Mouse (Mus musculus): ENCODE results near the gene Slc26a1. TPM values are rescaled to one million over a fixed set of nuclear protein-coding genes. Genes with fewer than 3 reads are reported as not detected.

Gene Slc26a1
- polyA plus RNA-seq (2017; shearing (Covaris generic)), result under 1 TPM in 1 of 2 experiments, not detected in 1; 0.31 TPM

GRCm38 (mm10) chr5:108675251-108675816, at the start of gene Slc26a1:
Gene Slc26a1, minus strand, starts transcription at chr5:108675569.
- ATAC-seq, result no peak

- ATAC-seq, result no peak
Observed at GRCm38 (mm10) chr5:108724006-108724405, 48.6 kb upstream of the Slc26a1 start.

- no peak for ATAC-seq
Observed at GRCm38 (mm10) chr5:108719761-108720160, 44.4 kb upstream of the Slc26a1 start.

GRCm38 (mm10) chr5:108718051-108718450, 42.7 kb upstream of the Slc26a1 start:
- no peak for ATAC-seq

- ATAC-seq, result no peak
Observed at GRCm38 (mm10) chr5:108715974-108716373, 40.6 kb upstream of the Slc26a1 start.

GRCm38 (mm10) chr5:108714149-108714548, 38.8 kb upstream of the Slc26a1 start:
- ATAC-seq, result no peak

- no peak for ATAC-seq
Observed at GRCm38 (mm10) chr5:108713691-108714090, 38.3 kb upstream of the Slc26a1 start.

- no peak for ATAC-seq
Observed at GRCm38 (mm10) chr5:108713096-108713495, 37.7 kb upstream of the Slc26a1 start.

GRCm38 (mm10) chr5:108711968-108712367, 36.6 kb upstream of the Slc26a1 start:
- no peak for ATAC-seq

- no peak for ATAC-seq
Observed at GRCm38 (mm10) chr5:108708981-108709731, 33.8 kb upstream of the Slc26a1 start.

GRCm38 (mm10) chr5:108708419-108708818, 33.0 kb upstream of the Slc26a1 start:
- no peak for ATAC-seq

- ATAC-seq, result no peak
Observed at GRCm38 (mm10) chr5:108707758-108708157, 32.4 kb upstream of the Slc26a1 start.

- no peak for ATAC-seq
Observed at GRCm38 (mm10) chr5:108703754-108704626, 28.6 kb upstream of the Slc26a1 start.

GRCm38 (mm10) chr5:108701341-108702021, 26.1 kb upstream of the Slc26a1 start:
- no peak for ATAC-seq

- ATAC-seq, result no peak
Observed at GRCm38 (mm10) chr5:108700346-108700745, 25.0 kb upstream of the Slc26a1 start.

GRCm38 (mm10) chr5:108697341-108697753, 22.0 kb upstream of the Slc26a1 start:
- ATAC-seq, result no peak

- ATAC-seq, result no peak
Observed at GRCm38 (mm10) chr5:108696542-108696941, 21.2 kb upstream of the Slc26a1 start.

GRCm38 (mm10) chr5:108695861-108696260, 20.5 kb upstream of the Slc26a1 start:
- no peak for ATAC-seq

- no peak for ATAC-seq
Observed at GRCm38 (mm10) chr5:108694352-108695261, 19.2 kb upstream of the Slc26a1 start.

- ATAC-seq, result peak; percentile 92
Observed at GRCm38 (mm10) chr5:108693872-108694288, 18.5 kb upstream of the Slc26a1 start.

- ATAC-seq, result peak; percentile 48
Observed at GRCm38 (mm10) chr5:108692271-108692670, 16.9 kb upstream of the Slc26a1 start, which contains the start of gene Fgfrl1. Gene Fgfrl1, plus strand, starts transcription at chr5:108692382.

Data from activated CD4-positive, CD25-positive, alpha-beta regulatory T cell, adult 4 months (primary cell).